Mouse (Mus musculus) heart, embryonic 16.5 days (tissue): ENCODE results near the gene Kpna7. TPM values are rescaled to one million over a fixed set of nuclear protein-coding genes. Genes with fewer than 3 reads are reported as not detected.
"Not testable (repeated sequence)": the region's sequence is repeated elsewhere in the genome, so short reads cannot be mapped to it uniquely, and the experiment has no call there.

Source experiments
- ATAC-seq: fragments of 200-750 bp; cut with Nextera tagmentation; replicated peaks from 2 replicates; pipeline ENCODE4 v1.8.0; 2017; ENCODE audit warnings: moderate number of reproducible peaks; ENCODE audit not compliant: insufficient read depth, low FRiP score; ENCODE audit errors: extremely low read depth
- H3K27ac ChIP-seq: fragments of 300-500 bp; sonication (generic); 2 replicates; pipeline ENCODE4 v1.5.1; 2014; ENCODE audit warnings: mild to moderate bottlenecking, low read length, control low read depth, moderate library complexity
- H3K27me3 ChIP-seq: fragments of 300-500 bp; sonication (generic); 2 replicates; pipeline ENCODE4 v1.6.1; 2014; ENCODE audit warnings: low read length, mixed read lengths; ENCODE audit not compliant: control insufficient read depth, insufficient read depth
- H3K36me3 ChIP-seq: fragments of 300-500 bp; sonication (generic); 2 replicates; pipeline ENCODE4 v1.6.1; 2014; ENCODE audit not compliant: control insufficient read depth, insufficient read depth
- H3K4me1 ChIP-seq: fragments of 300-500 bp; sonication (generic); 2 replicates; pipeline ENCODE4 v1.6.1; 2014; ENCODE audit warnings: low read length, mixed read lengths; ENCODE audit not compliant: control insufficient read depth, insufficient read depth
- H3K4me2 ChIP-seq: fragments of 300-500 bp; sonication (generic); 2 replicates; pipeline ENCODE4 v1.6.1; 2014; ENCODE audit warnings: low read depth, mild to moderate bottlenecking, control low read depth, low read length
- H3K4me3 ChIP-seq: fragments of 300-500 bp; sonication (generic); 2 replicates; pipeline ENCODE4 v1.5.1; 2014; ENCODE audit warnings: mild to moderate bottlenecking, control low read depth, low read length
- H3K9ac ChIP-seq: fragments of 300-500 bp; sonication (generic); 2 replicates; pipeline ENCODE4 v1.6.1; 2014; ENCODE audit warnings: low read length, control low read depth
- H3K9me3 ChIP-seq: fragments of 300-500 bp; sonication (generic); replicated peaks from 2 replicates; pipeline ENCODE4 v1.6.1; 2016; ENCODE audit warnings: low read length; ENCODE audit not compliant: control insufficient read depth
- WGBS: fragments of 180-500 bp; shearing (Covaris S2); extraction: QIAGEN DNeasy Blood & Tissue Kit; methylation state at CpG from one replicate; pipeline ENCODE4 v1.1.7; 2014; 5-methylcytosine and 5-hydroxymethylcytosine counted together
- polyA plus RNA-seq: library from polyadenylated mRNA; unstranded; fragments of >200 nt; fragmentation: Nextera tagmentation; extraction: Ambion mirVana; gene quantifications from 2 replicates; pipeline ENCODE4 v1.2.1, GENCODE M21; 2015

The Kpna7 gene
- polyA plus RNA-seq, 1 experiment from 2014 or later, result 0.11 TPM

- H3K36me3 ChIP-seq, H3K27me3 ChIP-seq, H3K4me3 ChIP-seq, H3K4me1 ChIP-seq, H3K9ac ChIP-seq, H3K9me3 ChIP-seq, H3K4me2 ChIP-seq, H3K27ac ChIP-seq, ATAC-seq: not testable (repeated sequence)
- 16% methylated on average over 1 of the region's 1 CpGs for WGBS
Measured at GRCm38 (mm10) chr5:145020712-145021111, 63.1 kb downstream of the Kpna7 start.

- not testable (repeated sequence) for H3K27ac ChIP-seq, H3K27me3 ChIP-seq, H3K9ac ChIP-seq, H3K4me2 ChIP-seq, H3K36me3 ChIP-seq, H3K4me3 ChIP-seq, H3K9me3 ChIP-seq, ATAC-seq, H3K4me1 ChIP-seq
- WGBS, result 12% methylated on average over 1 of the region's 1 CpGs
Measured at GRCm38 (mm10) chr5:145020254-145020653, 63.6 kb downstream of the Kpna7 start.

- H3K9me3 ChIP-seq, H3K9ac ChIP-seq, H3K36me3 ChIP-seq, ATAC-seq, H3K4me3 ChIP-seq, H3K27ac ChIP-seq, H3K4me1 ChIP-seq, H3K4me2 ChIP-seq, H3K27me3 ChIP-seq: not testable (repeated sequence)
- WGBS, result 21% methylated on average over 1 of the region's 2 CpGs
Measured at GRCm38 (mm10) chr5:145016761-145017160, 67.1 kb downstream of the Kpna7 start.

- no peak for ATAC-seq
- Histone ChIP-seq H3K27ac (no peak overlapping the region), H3K9me3 (no peaks in the 10 kb centered on the region), H3K4me1 (no peaks in the 10 kb centered on the region), H3K9ac (no peak overlapping the region), H3K4me2 (no peak overlapping the region), H3K4me3 (no peak overlapping the region), H3K27me3 (no peaks in the 10 kb centered on the region), H3K36me3 (no peaks in the 10 kb centered on the region)
- 85% methylated on average over 1 of the region's 1 CpGs for WGBS
Measured at GRCm38 (mm10) chr5:145014278-145014677, 69.6 kb downstream of the Kpna7 start.

GRCm38 (mm10) chr5:145008878-145009659, 74.8 kb downstream of the Kpna7 start:
- Histone ChIP-seq H3K4me1 (no peaks in the 10 kb centered on the region), H3K9ac (no peak overlapping the region), H3K36me3 (no peaks in the 10 kb centered on the region), H3K4me3 (no peak overlapping the region), H3K9me3 (no peaks in the 10 kb centered on the region), H3K4me2 (no peak overlapping the region), H3K27me3 (no peaks in the 10 kb centered on the region), H3K27ac (no peak overlapping the region)
- 90% methylated on average over 15 of the region's 15 CpGs for WGBS
- ATAC-seq, result no peak

- Histone ChIP-seq H3K27ac (no peak overlapping the region), H3K4me2 (no peak overlapping the region), H3K4me1 (no peaks in the 10 kb centered on the region), H3K9ac (no peak overlapping the region), H3K9me3 (no peaks in the 10 kb centered on the region), H3K27me3 (no peaks in the 10 kb centered on the region), H3K36me3 (no peaks in the 10 kb centered on the region), H3K4me3 (no peak overlapping the region)
- no peak for ATAC-seq
- WGBS, result 75% methylated on average over 6 of the region's 6 CpGs
Measured at GRCm38 (mm10) chr5:145005596-145005995, 78.2 kb downstream of the Kpna7 start.

GRCm38 (mm10) chr5:145004495-145004894, 79.3 kb downstream of the Kpna7 start:
- no peak overlapping the region for H3K4me3 ChIP-seq
- H3K4me2 ChIP-seq, result no peak overlapping the region
- H3K9me3 ChIP-seq, result no peaks in the 10 kb centered on the region
- no peak for ATAC-seq
- 39% methylated on average over 9 of the region's 9 CpGs for WGBS
- no peaks in the 10 kb centered on the region for H3K27me3 ChIP-seq
- H3K9ac ChIP-seq, result no peak overlapping the region
- H3K36me3 ChIP-seq, result no peaks in the 10 kb centered on the region
- no peaks in the 10 kb centered on the region for H3K4me1 ChIP-seq
- no peak overlapping the region for H3K27ac ChIP-seq

- no peak for ATAC-seq
- H3K27me3 ChIP-seq, result no peaks in the 10 kb centered on the region
- no peak overlapping the region for H3K9ac ChIP-seq
- no peak overlapping the region for H3K4me3 ChIP-seq
- no peaks in the 10 kb centered on the region for H3K4me1 ChIP-seq
- H3K4me2 ChIP-seq, result no peak overlapping the region
- no peak overlapping the region for H3K27ac ChIP-seq
- no peaks in the 10 kb centered on the region for H3K9me3 ChIP-seq
- H3K36me3 ChIP-seq, result no peaks in the 10 kb centered on the region
- 80% methylated on average over 3 of the region's 3 CpGs for WGBS
Measured at GRCm38 (mm10) chr5:145003362-145003761, 80.5 kb downstream of the Kpna7 start.

GRCm38 (mm10) chr5:144998491-144998890, 85.3 kb downstream of the Kpna7 start:
- WGBS, result 39% methylated on average over 2 of the region's 2 CpGs
- Histone ChIP-seq H3K27me3 (no peaks in the 10 kb centered on the region), H3K36me3 (no peaks in the 10 kb centered on the region), H3K4me1 (no peaks in the 10 kb centered on the region), H3K4me3 (no peak overlapping the region), H3K9me3 (no peaks in the 10 kb centered on the region), H3K9ac (no peak overlapping the region), H3K27ac (no peak overlapping the region), H3K4me2 (no peak overlapping the region)
- ATAC-seq, result no peak
